Mouse (Mus musculus): ENCODE data around the gene Tbx22. TPM values are rescaled to one million over a fixed set of nuclear protein-coding genes. Genes with fewer than 3 reads are reported as not detected.

The Tbx22 gene
- not detected for total RNA-seq (2021)

- no peak for DNase-seq (ENCODE audit: extremely low spot score in 1 of 2, low spot score in 1 of 2)
Observed at GRCm38 (mm10) chrX:107667664-107668063, at the start of gene Tbx22. Gene Tbx22 (plus strand): TSS chrX:107667964.

- DNase-seq (ENCODE audit: extremely low spot score in 1 of 2, low spot score in 1 of 2) = no peak
Observed at GRCm38 (mm10) chrX:107668677-107669076, 913 bp downstream of the Tbx22 start.

- peak in 1 of 2 experiments; percentile 3 for DNase-seq (ENCODE audit: extremely low spot score in 1 of 2, low spot score in 1 of 2)
Observed at GRCm38 (mm10) chrX:107679203-107679602, 11.4 kb downstream of the Tbx22 start.

- DNase-seq (ENCODE audit: extremely low spot score in 1 of 2, low spot score in 1 of 2) = no peak
Observed at GRCm38 (mm10) chrX:107708584-107708983, 40.8 kb downstream of the Tbx22 start.

- no peak for DNase-seq (ENCODE audit: extremely low spot score in 1 of 2, low spot score in 1 of 2)
Observed at GRCm38 (mm10) chrX:107723541-107723940, 55.8 kb downstream of the Tbx22 start.

Other genes starting within 250 kb of the Tbx22 start
- not detected for gene Tent5d, start 124.6 kb downstream of the Tbx22 start, total RNA-seq (2021)
- gene 2610002M06Rik, start 148.4 kb downstream of the Tbx22 start, total RNA-seq (2021) = 10 to 100 TPM; 29.3 to 32.1 TPM